Mouse (Mus musculus) embryonic facial prominence, embryonic 12.5 days (tissue): ENCODE data around the gene C1ql1. TPM values are rescaled to one million over a fixed set of nuclear protein-coding genes. Genes with fewer than 3 reads are reported as not detected.
"Not testable (repeated sequence)": the region's sequence is repeated elsewhere in the genome, so short reads cannot be mapped to it uniquely, and the experiment has no call there.

Experiments
- ATAC-seq: fragments of 200-750 bp; cut with Nextera tagmentation; 2 replicates; pipeline ENCODE4 v1.8.0; 2017; ENCODE audit not compliant: insufficient number of reproducible peaks, insufficient read depth, low FRiP score, low TSS enrichment
- H3K27ac ChIP-seq: fragments of 300-500 bp; sonication (generic); 2 replicates; pipeline ENCODE4 v1.5.1; 2016; ENCODE audit warnings: mild to moderate bottlenecking
- H3K27me3 ChIP-seq: fragments of 300-500 bp; sonication (generic); 2 replicates; pipeline ENCODE4 v1.6.1; 2016; ENCODE audit warnings: mild to moderate bottlenecking, moderate library complexity
- H3K36me3 ChIP-seq: fragments of 300-500 bp; sonication (generic); 2 replicates; pipeline ENCODE4 v1.6.1; 2016; ENCODE audit warnings: mild to moderate bottlenecking
- H3K4me1 ChIP-seq: fragments of 300-500 bp; sonication (generic); 2 replicates; pipeline ENCODE4 v1.6.1; 2016
- H3K4me2 ChIP-seq: fragments of 300-500 bp; sonication (generic); replicated peaks from 2 replicates; pipeline ENCODE4 v1.6.1; 2016; ENCODE audit warnings: mild to moderate bottlenecking, moderate library complexity
- H3K4me3 ChIP-seq: fragments of 300-500 bp; sonication (generic); 2 replicates; pipeline ENCODE4 v1.5.1; 2016; ENCODE audit warnings: mild to moderate bottlenecking
- H3K9ac ChIP-seq: fragments of 300-500 bp; sonication (generic); 2 replicates; pipeline ENCODE4 v1.6.1; 2016; ENCODE audit warnings: mild to moderate bottlenecking, moderate library complexity
- H3K9me3 ChIP-seq: fragments of 300-500 bp; sonication (generic); 2 replicates; pipeline ENCODE4 v1.6.1; 2016; ENCODE audit warnings: mild to moderate bottlenecking, moderate library complexity
- WGBS: fragments of 180-500 bp; shearing (Covaris S2); methylation state at CpG from one replicate; pipeline ENCODE4 v1.1.7; 2016; 5-methylcytosine and 5-hydroxymethylcytosine counted together
- polyA plus RNA-seq: library from polyadenylated mRNA; unstranded; fragments of >200 nt; fragmentation: Nextera tagmentation; extraction: Ambion mirVana; gene quantifications from 2 replicates; pipeline ENCODE4 v1.2.1, GENCODE M21; 2016

The C1ql1 gene
- polyA plus RNA-seq, 1 experiment from 2014 or later, result 3.9 TPM

- no peaks in the 10 kb centered on the region for H3K9me3 ChIP-seq
- no peaks in the 10 kb centered on the region for H3K36me3 ChIP-seq
- H3K4me3 ChIP-seq, result no peak overlapping the region
- no peak overlapping the region for H3K4me2 ChIP-seq
- H3K27ac ChIP-seq, result no peak overlapping the region
- H3K9ac ChIP-seq, result no peak overlapping the region
- no peak for ATAC-seq
- H3K27me3 ChIP-seq, result no peaks in the 10 kb centered on the region
- WGBS, result 45% methylated on average over 6 of the region's 6 CpGs
- peaks cover 5% of the 10 kb centered on the region; the same call in 1 of the 2 replicates for H3K4me1 ChIP-seq
These were observed 31.7 kb upstream of the C1ql1 start for GRCm38 (mm10) chr11:102978052-102978666.

DNA sequence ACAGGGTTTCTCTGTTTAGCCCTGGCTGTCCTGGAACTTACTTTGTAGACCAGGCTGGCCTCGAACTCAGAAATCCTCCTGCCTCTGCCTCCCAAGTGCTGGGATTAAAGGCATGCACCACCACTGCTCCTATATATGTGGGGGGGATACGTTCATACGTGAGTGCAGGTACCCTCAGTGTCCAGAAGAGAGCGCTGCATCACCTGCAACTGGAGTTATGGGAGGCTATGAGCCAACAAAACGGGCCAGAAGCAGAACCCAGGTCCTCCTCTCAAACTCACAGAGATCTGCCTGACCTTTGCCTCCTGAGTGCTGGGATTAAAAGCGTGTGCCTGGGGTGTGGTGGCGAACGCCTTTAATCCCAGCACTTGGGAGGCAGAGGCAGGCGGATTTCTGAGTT lies 29.5 kb upstream of the C1ql1 start:
- H3K4me2 ChIP-seq, result not testable (repeated sequence)
- WGBS, result 81% methylated on average over 9 of the region's 9 CpGs

DNA sequence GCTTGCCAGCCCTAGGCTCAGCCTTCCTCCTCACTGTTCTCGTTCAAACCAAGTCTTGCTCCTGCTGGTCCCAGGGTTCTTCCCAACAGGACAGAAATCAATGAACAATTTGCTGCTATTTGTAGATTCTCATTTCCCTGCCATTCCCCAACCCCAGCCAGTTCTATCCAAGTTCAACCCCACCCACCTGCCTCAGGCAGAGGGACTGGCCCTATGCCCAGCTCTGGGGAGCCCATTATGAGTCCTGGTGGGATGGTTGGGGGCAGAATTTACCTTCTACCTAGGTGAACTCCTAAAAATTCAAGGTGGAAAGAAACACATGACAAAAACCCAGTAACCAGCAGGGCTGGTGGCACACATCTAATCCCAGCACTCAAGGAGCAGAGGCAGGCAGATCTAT lies 25.8 kb upstream of the C1ql1 start:
- no peak overlapping the region for H3K4me2 ChIP-seq
- no peak overlapping the region for H3K4me3 ChIP-seq
- H3K27ac ChIP-seq, result no peak overlapping the region
- no peaks in the 10 kb centered on the region for H3K9me3 ChIP-seq
- no peak for ATAC-seq
- H3K36me3 ChIP-seq, result no peaks in the 10 kb centered on the region
- H3K27me3 ChIP-seq, result peaks cover 22% of the 10 kb centered on the region
- peaks cover 9% of the 10 kb centered on the region for H3K4me1 ChIP-seq
- WGBS, result 50% methylated on average over 1 of the region's 1 CpGs
- H3K9ac ChIP-seq, result no peak overlapping the region

More for the DNA sequence above, 29.5 kb upstream of the C1ql1 start:
- H3K9ac ChIP-seq, H3K9me3 ChIP-seq, H3K27me3 ChIP-seq, H3K27ac ChIP-seq, H3K4me3 ChIP-seq, H3K36me3 ChIP-seq, H3K4me1 ChIP-seq, ATAC-seq: not testable (repeated sequence)

GRCm38 (mm10) chr11:102971604-102972003 lies 25.1 kb upstream of the C1ql1 start:
- no peak for ATAC-seq
- peaks cover 22% of the 10 kb centered on the region for H3K27me3 ChIP-seq

GRCm38 (mm10) chr11:102964547-102965091 lies 18.1 kb upstream of the C1ql1 start:
- H3K9me3 ChIP-seq, result no peaks in the 10 kb centered on the region
- no peak overlapping the region for H3K27ac ChIP-seq
- no peak overlapping the region for H3K9ac ChIP-seq
- 63% methylated on average over 16 of the region's 16 CpGs for WGBS
- no peak overlapping the region for H3K4me2 ChIP-seq
- H3K4me3 ChIP-seq, result no peak overlapping the region
- H3K27me3 ChIP-seq, result peaks cover 7% of the 10 kb centered on the region
- ATAC-seq, result peak; percentile 58; the same call in 1 of the 2 replicates
- peaks cover 22% of the 10 kb centered on the region for H3K4me1 ChIP-seq
- H3K36me3 ChIP-seq, result no peaks in the 10 kb centered on the region

More at GRCm38 (mm10) chr11:102971604-102972003, 25.1 kb upstream of the C1ql1 start:
- Histone ChIP-seq H3K9me3 (no peaks in the 10 kb centered on the region), H3K36me3 (no peaks in the 10 kb centered on the region), H3K4me1 (peaks cover 9% of the 10 kb centered on the region), H3K4me3 (no peak overlapping the region), H3K9ac (no peak overlapping the region), H3K4me2 (no peak overlapping the region), H3K27ac (no peak overlapping the region)
- WGBS, result 50% methylated on average over 5 of the region's 5 CpGs

GRCm38 (mm10) chr11:102963855-102964546 lies 17.5 kb upstream of the C1ql1 start:
- H3K4me2 ChIP-seq, result peak overlapping the region; percentile 35
- H3K27ac ChIP-seq, result peak overlapping the region; percentile 20; the same call in 1 of the 2 replicates
- H3K36me3 ChIP-seq, result no peaks in the 10 kb centered on the region
- 16% methylated on average over 24 of the region's 24 CpGs for WGBS
- H3K9me3 ChIP-seq, result no peaks in the 10 kb centered on the region
- no peak overlapping the region; the same call in 1 of the 2 replicates for H3K9ac ChIP-seq
- peaks cover 7% of the 10 kb centered on the region for H3K27me3 ChIP-seq
- peaks cover 22% of the 10 kb centered on the region for H3K4me1 ChIP-seq
- ATAC-seq, result no peak
- H3K4me3 ChIP-seq, result no peak overlapping the region

DNA sequence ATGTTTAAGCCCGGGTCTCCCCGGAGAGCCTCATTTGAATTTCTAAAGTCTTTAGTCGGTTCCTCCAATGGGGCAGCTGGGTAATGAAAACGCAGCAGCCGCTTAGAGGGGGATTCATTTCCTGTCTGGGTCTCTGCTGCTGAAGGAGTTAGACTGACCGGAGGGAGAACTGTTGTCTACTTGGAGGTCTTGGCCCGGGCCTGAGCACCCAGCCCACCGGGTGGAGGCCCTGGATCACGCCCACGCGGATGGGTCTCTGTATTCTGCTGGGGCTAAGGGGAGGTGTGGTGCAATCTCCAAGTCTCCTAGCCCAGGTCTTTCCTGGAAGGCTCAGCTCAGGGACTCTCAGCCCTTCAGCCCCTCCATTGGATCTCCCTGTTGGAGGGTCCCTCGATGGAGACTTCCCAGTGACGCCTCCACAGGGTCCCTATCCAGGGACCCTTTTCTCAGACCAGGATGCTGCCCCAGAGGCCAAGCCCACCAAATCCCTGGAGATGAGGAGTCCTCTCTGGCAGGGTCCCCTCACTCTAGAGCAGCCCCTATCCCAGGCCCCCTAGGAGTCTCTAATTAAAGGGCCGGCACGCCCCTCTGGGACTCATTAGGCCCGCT lies 16.9 kb upstream of the C1ql1 start:
- no peaks in the 10 kb centered on the region for H3K36me3 ChIP-seq
- ATAC-seq, result peak; percentile 38; the same call in 1 of the 2 replicates
- H3K4me1 ChIP-seq, result peaks cover 22% of the 10 kb centered on the region
- peak overlapping the region; percentile 35 for H3K4me2 ChIP-seq
- H3K27ac ChIP-seq, result peak overlapping the region; percentile 20; the same call in 1 of the 2 replicates
- H3K9ac ChIP-seq, result peak overlapping the region; percentile 8; the same call in 1 of the 2 replicates
- WGBS, result 4% methylated on average over 16 of the region's 16 CpGs
- no peaks in the 10 kb centered on the region for H3K9me3 ChIP-seq
- H3K27me3 ChIP-seq, result peaks cover under 1% of the 10 kb centered on the region
- H3K4me3 ChIP-seq, result peak overlapping the region; percentile 9; the same call in 1 of the 2 replicates

DNA sequence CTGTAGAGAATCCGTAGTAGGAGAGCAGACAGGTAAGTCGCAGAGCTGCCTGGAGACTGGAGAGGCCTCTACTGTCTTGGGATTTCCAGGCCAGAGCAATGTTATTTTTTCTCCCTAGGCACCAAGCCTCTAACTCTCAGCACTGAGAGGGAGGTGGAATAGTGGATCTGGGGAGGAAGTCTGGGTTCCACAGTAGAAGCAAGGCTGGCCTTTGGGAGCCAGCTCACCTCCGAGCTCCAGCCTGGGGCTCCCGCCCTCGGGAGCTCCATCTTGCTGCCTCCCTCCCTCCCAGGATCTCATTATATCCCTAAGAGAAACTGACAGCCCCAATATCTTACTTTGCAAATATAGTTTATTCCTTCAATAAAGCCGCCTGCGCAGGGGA lies 16.4 kb upstream of the C1ql1 start:
- 0 out of 2 replicates have a peak overlapping the region, but pooled peaks have one; percentile 20 for H3K27ac ChIP-seq
- H3K4me1 ChIP-seq, result peaks cover 22% of the 10 kb centered on the region
- H3K27me3 ChIP-seq, result no peaks in the 10 kb centered on the region; the same call in none of the 2 replicates
- no peaks in the 10 kb centered on the region for H3K9me3 ChIP-seq
- peak overlapping the region; percentile 35 for H3K4me2 ChIP-seq
- no peaks in the 10 kb centered on the region for H3K36me3 ChIP-seq
- 28% methylated on average over 7 of the region's 7 CpGs for WGBS
- ATAC-seq, result no peak
- peak overlapping the region; percentile 9; the same call in 1 of the 2 replicates for H3K4me3 ChIP-seq
- H3K9ac ChIP-seq, result no peak overlapping the region

- Histone ChIP-seq H3K4me3 (no peak overlapping the region), H3K9me3 (no peaks in the 10 kb centered on the region), H3K36me3 (no peaks in the 10 kb centered on the region), H3K4me2 (no peak overlapping the region), H3K9ac (no peak overlapping the region), H3K27me3 (peaks cover 9% of the 10 kb centered on the region; the same call in 1 of the 2 replicates), H3K4me1 (peaks cover 30% of the 10 kb centered on the region), H3K27ac (no peak overlapping the region)
- no peak for ATAC-seq
- WGBS, result 91% methylated on average over 4 of the region's 4 CpGs
These were observed 14.6 kb upstream of the C1ql1 start for GRCm38 (mm10) chr11:102961082-102961481.

DNA sequence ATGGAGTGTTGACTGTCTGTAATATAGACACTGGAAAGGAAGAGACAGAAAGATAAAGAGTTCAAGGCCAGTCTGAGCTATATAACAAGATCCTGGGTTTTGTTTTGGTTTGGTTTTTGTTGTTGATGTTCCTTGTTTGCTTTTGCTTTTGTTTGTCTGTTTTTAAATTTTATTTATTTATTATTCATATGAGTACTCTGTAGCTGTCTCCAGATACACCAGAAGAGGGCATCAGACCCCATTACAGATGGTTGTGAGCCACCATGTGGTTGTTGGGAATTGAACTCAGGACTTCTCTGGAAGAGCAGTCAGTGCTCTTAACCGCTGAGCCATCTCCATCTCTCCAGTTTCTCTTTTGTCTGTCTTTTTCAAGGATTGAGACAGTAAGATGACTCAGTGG lies 12.4 kb upstream of the C1ql1 start:
- no peak overlapping the region for H3K4me2 ChIP-seq
- H3K27ac ChIP-seq, result no peak overlapping the region
- no peak overlapping the region for H3K9ac ChIP-seq
- H3K9me3 ChIP-seq, result no peaks in the 10 kb centered on the region
- peaks cover 20% of the 10 kb centered on the region for H3K4me1 ChIP-seq
- ATAC-seq, result no peak
- no peak overlapping the region for H3K4me3 ChIP-seq
- peaks cover 11% of the 10 kb centered on the region; the same call in 1 of the 2 replicates for H3K27me3 ChIP-seq
- no peaks in the 10 kb centered on the region for H3K36me3 ChIP-seq
- 71% methylated on average over 1 of the region's 1 CpGs for WGBS

- Histone ChIP-seq H3K4me3 (no peak overlapping the region), H3K4me1 (peaks cover 16% of the 10 kb centered on the region), H3K4me2 (no peak overlapping the region), H3K27ac (no peak overlapping the region), H3K27me3 (peaks cover 11% of the 10 kb centered on the region; the same call in 1 of the 2 replicates), H3K36me3 (no peaks in the 10 kb centered on the region), H3K9ac (no peak overlapping the region), H3K9me3 (no peaks in the 10 kb centered on the region)
- WGBS, result 84% methylated on average over 6 of the region's 6 CpGs
- ATAC-seq, result no peak
These were observed 11.9 kb upstream of the C1ql1 start for GRCm38 (mm10) chr11:102958431-102958830.
